Mouse (Mus musculus) lung, embryonic 14.5 days (tissue): ENCODE results near the gene B3galt2. TPM values are rescaled to one million over a fixed set of nuclear protein-coding genes. Genes with fewer than 3 reads are reported as not detected.
"Not testable (repeated sequence)": the region's sequence is repeated elsewhere in the genome, so short reads cannot be mapped to it uniquely, and the experiment has no call there.

ENCODE experiments used
- ATAC-seq: fragments of 200-750 bp; cut with Nextera tagmentation; 2 replicates; pipeline ENCODE4 v1.8.0; 2017; ENCODE audit warnings: mild to moderate bottlenecking, moderate TSS enrichment, moderate library complexity; ENCODE audit not compliant: insufficient read depth
- DNase-seq: peaks from one replicate; pipeline ENCODE4 v3.0.0-alpha.2; 2015
- H3K27ac ChIP-seq: fragments of 300-500 bp; sonication (generic); 2 replicates; pipeline ENCODE4 v1.5.1; 2014; ENCODE audit warnings: low read depth, mild to moderate bottlenecking, moderate library complexity
- H3K27me3 ChIP-seq: fragments of 300-500 bp; sonication (generic); 2 replicates; pipeline ENCODE4 v1.6.1; 2014; ENCODE audit warnings: low read length, control low read depth; ENCODE audit not compliant: insufficient read depth
- H3K36me3 ChIP-seq: fragments of 300-500 bp; sonication (generic); 2 replicates; pipeline ENCODE4 v1.6.1; 2014; ENCODE audit warnings: control low read depth; ENCODE audit not compliant: insufficient read depth
- H3K4me1 ChIP-seq: fragments of 300-500 bp; sonication (generic); 2 replicates; pipeline ENCODE4 v1.6.1; 2014; ENCODE audit warnings: antibody characterized with exemption, control low read depth; ENCODE audit not compliant: insufficient read depth
- H3K4me2 ChIP-seq: fragments of 300-500 bp; sonication (generic); 2 replicates; pipeline ENCODE4 v1.6.1; 2014; ENCODE audit warnings: mild to moderate bottlenecking
- H3K4me3 ChIP-seq: fragments of 300-500 bp; sonication (generic); 2 replicates; pipeline ENCODE4 v1.5.1; 2014; ENCODE audit warnings: low read depth, low read length
- H3K9ac ChIP-seq: fragments of 300-500 bp; sonication (generic); 2 replicates; pipeline ENCODE4 v1.6.1; 2014
- H3K9me3 ChIP-seq: fragments of 300-500 bp; sonication (generic); 2 replicates; pipeline ENCODE4 v1.6.1; 2016; ENCODE audit warnings: low read depth, low read length, control low read depth
- CTCF ChIP-seq: IDR thresholded peaks from 2 replicates; pipeline ENCODE4 v1.5.1; 2016; ENCODE audit warnings: antibody characterized with exemption, low read depth
- WGBS: fragments of 180-500 bp; shearing (Covaris S2); extraction: QIAGEN DNeasy Blood & Tissue Kit; methylation state at CpG from one replicate; pipeline ENCODE4 v1.1.7; 2014; 5-methylcytosine and 5-hydroxymethylcytosine counted together
- polyA plus RNA-seq: library from polyadenylated mRNA; unstranded; fragments of >200 nt; fragmentation: Nextera tagmentation; extraction: Ambion mirVana; gene quantifications from 2 replicates; pipeline ENCODE4 v1.2.1, GENCODE M21; 2014

The B3galt2 gene
- polyA plus RNA-seq, 1 experiment from 2014 or later, result 0.66 TPM

- Histone ChIP-seq H3K27me3 (no peaks in the 10 kb centered on the region), H3K27ac (no peak overlapping the region), H3K4me2 (no peak overlapping the region), H3K36me3 (peaks cover 10% of the 10 kb centered on the region), H3K9me3 (no peaks in the 10 kb centered on the region), H3K9ac (no peak overlapping the region), H3K4me3 (no peak overlapping the region), H3K4me1 (no peaks in the 10 kb centered on the region)
- TF ChIP-seq CTCF, result no peak
- ATAC-seq (no peak), DNase-seq (no peak)
- 86% methylated on average over 3 of the region's 3 CpGs for WGBS
Observed at GRCm38 (mm10) chr1:143653646-143654045, 13.2 kb downstream of the B3galt2 start.

- Histone ChIP-seq H3K4me3 (no peak overlapping the region), H3K4me1 (no peaks in the 10 kb centered on the region), H3K27ac (no peak overlapping the region), H3K36me3 (peaks cover 23% of the 10 kb centered on the region; the same call in 1 of the 2 replicates), H3K4me2 (no peak overlapping the region), H3K9me3 (no peaks in the 10 kb centered on the region), H3K27me3 (no peaks in the 10 kb centered on the region), H3K9ac (no peak overlapping the region)
- 90% methylated on average over 2 of the region's 2 CpGs for WGBS
- no peak for DNase-seq
- TF ChIP-seq CTCF, result no peak
- no peak for ATAC-seq
Observed at GRCm38 (mm10) chr1:143663197-143663596, 22.7 kb downstream of the B3galt2 start.

GRCm38 (mm10) chr1:143664786-143665185, 24.3 kb downstream of the B3galt2 start:
- H3K27ac ChIP-seq, H3K9me3 ChIP-seq, H3K4me3 ChIP-seq, H3K9ac ChIP-seq, H3K4me2 ChIP-seq, DNase-seq, H3K27me3 ChIP-seq, H3K4me1 ChIP-seq, ATAC-seq: not testable (repeated sequence)
- H3K36me3 ChIP-seq, result peaks cover 33% of the 10 kb centered on the region
- WGBS, result 96% methylated on average over 4 of the region's 4 CpGs

GRCm38 (mm10) chr1:143675734-143676361, 35.4 kb downstream of the B3galt2 start:
- TF ChIP-seq CTCF, result no peak
- Histone ChIP-seq H3K4me1 (no peaks in the 10 kb centered on the region), H3K27ac (no peak overlapping the region), H3K4me2 (no peak overlapping the region), H3K9me3 (no peaks in the 10 kb centered on the region), H3K4me3 (no peak overlapping the region), H3K9ac (no peak overlapping the region), H3K36me3 (peaks cover 44% of the 10 kb centered on the region), H3K27me3 (no peaks in the 10 kb centered on the region)
- ATAC-seq (no peak), DNase-seq (peak; percentile 42)
- 87% methylated on average over 4 of the region's 4 CpGs for WGBS

- ATAC-seq, result no peak
- WGBS, result 95% methylated on average over 5 of the region's 5 CpGs
Observed at GRCm38 (mm10) chr1:143681108-143681507, 40.6 kb downstream of the B3galt2 start.

GRCm38 (mm10) chr1:143684849-143685248, 44.4 kb downstream of the B3galt2 start:
- Histone ChIP-seq H3K4me2 (no peak overlapping the region), H3K27ac (no peak overlapping the region), H3K9me3 (no peaks in the 10 kb centered on the region), H3K9ac (no peak overlapping the region), H3K36me3 (peaks cover 61% of the 10 kb centered on the region), H3K4me3 (no peak overlapping the region), H3K27me3 (no peaks in the 10 kb centered on the region), H3K4me1 (no peaks in the 10 kb centered on the region)
- DNase-seq, result no peak
- 79% methylated on average over 3 of the region's 3 CpGs for WGBS
- no peak for TF ChIP-seq CTCF
- no peak for ATAC-seq

More at GRCm38 (mm10) chr1:143681108-143681507, 40.6 kb downstream of the B3galt2 start:
- Histone ChIP-seq H3K9me3 (no peaks in the 10 kb centered on the region), H3K27ac (no peak overlapping the region), H3K4me3 (no peak overlapping the region), H3K4me2 (no peak overlapping the region), H3K36me3 (peaks cover 61% of the 10 kb centered on the region), H3K9ac (no peak overlapping the region), H3K27me3 (no peaks in the 10 kb centered on the region), H3K4me1 (no peaks in the 10 kb centered on the region)
- TF ChIP-seq CTCF, result no peak
- DNase-seq, result no peak

GRCm38 (mm10) chr1:143701736-143702135, 61.3 kb downstream of the B3galt2 start:
- H3K4me3 ChIP-seq, result peak overlapping the region; percentile 79
- ATAC-seq (no peak), DNase-seq (peak; percentile 12)
- no peak for TF ChIP-seq CTCF
- WGBS, result under 1% methylated on average over 13 of the region's 13 CpGs
- H3K27ac ChIP-seq, result peak overlapping the region; percentile 95
- no peaks in the 10 kb centered on the region; the same call in 1 of the 2 replicates for H3K4me1 ChIP-seq
- no peaks in the 10 kb centered on the region; the same call in 1 of the 2 replicates for H3K27me3 ChIP-seq
- peaks cover 16% of the 10 kb centered on the region for H3K36me3 ChIP-seq
- no peaks in the 10 kb centered on the region for H3K9me3 ChIP-seq
- H3K9ac ChIP-seq, result peak overlapping the region; percentile 90
- H3K4me2 ChIP-seq, result peak overlapping the region; percentile 84
